Comparison of ENCODE assay signal across 8 mouse cellular contexts in the genomic region with DNA sequence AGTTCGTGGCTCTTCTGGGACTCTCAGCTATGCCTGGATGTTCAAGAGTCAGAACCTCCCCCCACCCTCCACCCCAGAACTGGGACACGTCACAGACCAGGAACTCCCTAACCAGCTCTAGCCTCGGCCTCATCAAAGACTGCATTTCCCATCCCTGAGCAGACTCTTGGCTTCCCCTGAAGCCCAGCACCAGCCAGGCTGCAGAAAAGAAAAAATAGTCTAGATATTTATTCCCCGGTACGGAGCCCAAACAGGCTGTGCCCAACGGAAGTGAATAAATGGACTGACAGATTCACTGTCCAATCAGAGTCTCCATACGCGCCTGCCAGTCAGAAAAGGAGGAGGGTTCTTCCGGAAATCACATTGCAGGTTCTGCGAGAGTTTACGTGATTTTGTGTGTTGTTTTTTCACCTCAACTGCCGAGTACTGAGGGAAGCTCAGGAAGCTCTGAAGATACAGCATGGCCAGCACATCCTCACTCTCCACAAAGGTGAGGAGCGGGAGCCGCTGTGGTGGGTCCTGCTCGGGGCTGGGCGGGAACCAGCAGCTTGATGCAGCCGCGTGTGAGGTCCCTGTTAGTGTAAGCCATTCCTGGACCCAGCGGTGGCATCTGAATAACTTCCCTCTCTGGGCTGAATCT.
DNase-seq lines count a peak whose midpoint lies in the region; ATAC-seq and TF ChIP-seq lines count a peak whose summit lies in the region.
"Not testable (repeated sequence)": the region's sequence is repeated elsewhere in the genome, so short reads cannot be mapped to it uniquely, and the experiment has no call there.

No protein-coding gene starts in this region.

- TF ChIP-seq EP300 in MEL (IDR thresholded peaks at IDR 0.05; ENCODE audit: low read depth in 1 of 2, low read length in 2 of 2), result not testable (repeated sequence)

- H3K4me3 ChIP-seq in MEL (ENCODE audit: control insufficient read depth in 1 of 2, insufficient read depth in 1 of 2, low read depth in 2 of 2, low read length in 2 of 2), result peak overlapping the region; percentile 55 to 75
- H3K4me3 ChIP-seq in cerebellum, adult 2 months (replicated peaks; ENCODE audit: insufficient read depth, low read depth, low read length), result peak overlapping the region; percentile 89
- peak overlapping the region; percentile 51 for H3K4me3 ChIP-seq in forebrain, postnatal 0 days (ENCODE audit: low read depth, low read length)
- H3K4me3 ChIP-seq in lung, embryonic 15.5 days, result peak overlapping the region; percentile 73

- H3K36me3 ChIP-seq in MEL (ENCODE audit: control insufficient read depth in 1 of 2, insufficient read depth in 2 of 2, low read length in 2 of 2); forebrain, postnatal 0 days (ENCODE audit: insufficient read depth): not testable (repeated sequence)
- H3K36me3 ChIP-seq in lung, embryonic 15.5 days, result peaks cover 15% of the 10 kb centered on the region

- WGBS in cerebellum, adult 2 months, result 4% methylated on average over 18 of the region's 19 CpGs
- 6% methylated on average over 18 of the region's 19 CpGs for WGBS in forebrain, postnatal 0 days
- WGBS in lung, embryonic 15.5 days, result 3% methylated on average over 18 of the region's 19 CpGs

- peak; percentile 33 to 38; a peak in 2 of 4 replicates for TF ChIP-seq POLR2A in MEL (IDR thresholded peaks at IDR 0.05; ENCODE audit: control insufficient read depth in 1 of 2, insufficient read depth in 1 of 2, low read depth in 1 of 2, low read length in 2 of 2, poor library complexity in 1 of 2)
- not testable (repeated sequence) for TF ChIP-seq POLR2A in cerebellum, adult 2 months (IDR thresholded peaks at IDR 0.05; ENCODE audit: borderline replicate concordance, insufficient read depth, low read length)

- H3K27me3 ChIP-seq in MEL (ENCODE audit: control insufficient read depth in 1 of 2, insufficient read depth in 2 of 2, low read length in 2 of 2); cerebellum, adult 2 months (ENCODE audit: control insufficient read depth, insufficient read depth, low read length); forebrain, postnatal 0 days (ENCODE audit: insufficient read depth, low read length); lung, embryonic 15.5 days: not testable (repeated sequence)

- H3K9me3 ChIP-seq in MEL (replicated peaks; ENCODE audit: insufficient read depth, low read length); forebrain, postnatal 0 days (ENCODE audit: low read length): not testable (repeated sequence)
- H3K9me3 ChIP-seq in lung, embryonic 15.5 days, result peaks cover 17% of the 10 kb centered on the region

- H3K27ac ChIP-seq in MEL (ENCODE audit: control insufficient read depth, low read depth, low read length), result peak overlapping the region; percentile 73
- H3K27ac ChIP-seq in cerebellum, adult 2 months (ENCODE audit: insufficient read depth, low read length), result peak overlapping the region; percentile 79
- H3K27ac ChIP-seq in forebrain, postnatal 0 days (ENCODE audit: low read depth, low read length), result peak overlapping the region; percentile 89
- H3K27ac ChIP-seq in lung, embryonic 15.5 days, result peak overlapping the region; percentile 85

- not testable (repeated sequence) for H3K4me1 ChIP-seq in MEL (ENCODE audit: control insufficient read depth in 1 of 2, insufficient read depth in 2 of 2, low read length in 2 of 2); cerebellum, adult 2 months (ENCODE audit: control insufficient read depth, insufficient read depth, low read length); forebrain, postnatal 0 days (ENCODE audit: insufficient read depth); lung, embryonic 15.5 days

- H3K4me2 ChIP-seq in forebrain, postnatal 0 days (ENCODE audit: low read depth), result peak overlapping the region; percentile 52
- H3K4me2 ChIP-seq in lung, embryonic 15.5 days, result peak overlapping the region; percentile 52

- DNase-seq in MEL (ENCODE audit: low read depth, low spot score), result peak; percentile 90
- DNase-seq in cerebellum, adult 2 months, result peak; percentile 91 to 93
- peak; percentile 95 for DNase-seq in forebrain, postnatal 0 days
- DNase-seq in heart, postnatal 4 days, result peak; percentile 87
- peak; percentile 91 to 92 for DNase-seq in layer of hippocampus, adult 8-10 months (ENCODE audit: low spot score in 2 of 2)
- peak; percentile 79 for DNase-seq in ovary, adult 18-20 months (ENCODE audit: low spot score)
- DNase-seq in thymus, postnatal 0 days (ENCODE audit: low spot score), result peak; percentile 93

- peak overlapping the region; percentile 78 for H3K9ac ChIP-seq in MEL (ENCODE audit: control insufficient read depth, low read depth, low read length, poor library complexity, severe bottlenecking)
- H3K9ac ChIP-seq in forebrain, postnatal 0 days, result peak overlapping the region; percentile 80
- H3K9ac ChIP-seq in lung, embryonic 15.5 days, result peak overlapping the region; percentile 78

- not testable (repeated sequence) for TF ChIP-seq CTCF in MEL (IDR thresholded peaks at IDR 0.05 in 2 of 3, conservative IDR thresholded peaks at IDR 0.05 in 1 of 3; ENCODE audit: control insufficient read depth in 1 of 3, insufficient read depth in 1 of 3, low read depth in 2 of 3, low read length in 3 of 3, poor library complexity in 1 of 3, severe bottlenecking in 1 of 3); cerebellum, adult 2 months (IDR thresholded peaks at IDR 0.05; ENCODE audit: borderline replicate concordance, insufficient read depth, low read depth, low read length); forebrain, postnatal 0 days (IDR thresholded peaks at IDR 0.05; ENCODE audit: low read depth)

- not testable (repeated sequence) for H3K79me2 ChIP-seq in MEL (ENCODE audit: control insufficient read depth, insufficient read depth, low read length, poor library complexity)

- peak; percentile 99 for ATAC-seq in forebrain, postnatal 0 days
- peak; percentile 98; the same call in 1 of the 2 replicates for ATAC-seq in lung, embryonic 15.5 days (ENCODE audit: borderline replicate concordance, extremely low read depth, low FRiP score, low TSS enrichment)

- not testable (repeated sequence) for TF ChIP-seq RAD21 in MEL (IDR thresholded peaks at IDR 0.05; ENCODE audit: low read depth, low read length)

TF ChIP-seq in MEL, 35 proteins besides CTCF, POLR2A, EP300 and RAD21:
- peak; percentile 76 for TF ChIP-seq MAX (IDR thresholded peaks at IDR 0.05; ENCODE audit: low read length)
- TF ChIP-seq SIN3A (IDR thresholded peaks at IDR 0.05; ENCODE audit: low read length), result peak; percentile 63
- TF ChIP-seq CHD2 (IDR thresholded peaks at IDR 0.05; ENCODE audit: low read length), result 0 out of 2 replicates have a peak, but pooled peaks have one; percentile 16
- TF ChIP-seq TBP (IDR thresholded peaks at IDR 0.05; ENCODE audit: low read depth, low read length), result 0 out of 2 replicates have a peak, but pooled peaks have one; percentile 31
- TF ChIP-seq MXI1 (IDR thresholded peaks at IDR 0.05; ENCODE audit: low read depth, low read length), result peak; percentile 79
- TF ChIP-seq NELFE (IDR thresholded peaks at IDR 0.05; ENCODE audit: low read depth, low read length), result peak; percentile 40; the same call in 1 of the 2 replicates
- peak; percentile 67; the same call in 1 of the 2 replicates for TF ChIP-seq MYC (IDR thresholded peaks at IDR 0.05; ENCODE audit: low read depth, low read length)
- TF ChIP-seq HCFC1 (IDR thresholded peaks at IDR 0.05; ENCODE audit: low read depth, low read length), result peak; percentile 68

Comparison
In these comparisons a context has a peak if more than half of its experiments do, and no peak if none do; other contexts are left out.
1. Peak in every context shown above with its lines: DNase-seq, ATAC-seq, H3K4me3 ChIP-seq and H3K27ac ChIP-seq.